Mouse (Mus musculus): ENCODE results near the gene Sppl3. TPM values are rescaled to one million over a fixed set of nuclear protein-coding genes. Genes with fewer than 3 reads are reported as not detected.

The Sppl3 gene
- total RNA-seq, 2 experiments from 2014 or later: 85.2 to 87.0 TPM

DNA sequence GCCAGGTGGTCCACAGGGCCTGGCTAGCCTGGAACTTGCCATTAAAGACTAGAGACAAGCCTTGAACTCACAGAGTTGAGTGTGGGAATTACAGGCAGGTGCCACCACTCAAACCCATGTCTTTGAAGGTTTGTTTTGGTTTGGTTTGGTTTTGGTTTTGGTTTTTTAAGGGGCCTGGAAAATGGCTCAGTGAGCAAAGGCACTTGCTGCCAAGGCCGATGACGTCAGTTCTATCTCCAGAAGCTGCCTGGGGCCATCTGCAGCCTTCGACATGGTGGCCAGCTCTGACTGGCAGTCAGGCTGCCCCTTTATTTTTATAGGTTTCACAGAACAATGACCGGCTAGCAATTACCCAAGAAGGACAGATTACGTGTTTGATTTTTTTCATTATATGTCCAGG lies 110.0 kb downstream of the Sppl3 start:
- no peak overlapping the region for H3K4me3 ChIP-seq
- TF ChIP-seq CTCF (IDR thresholded peaks at IDR 0.05): no peak
- intact Hi-C loops (cut with DNase I): no loop called here
- no peak for DNase-seq (ENCODE audit: extremely low spot score in 1 of 2, low spot score in 2 of 2)
- no peak overlapping the region for H3K27ac ChIP-seq

DNA sequence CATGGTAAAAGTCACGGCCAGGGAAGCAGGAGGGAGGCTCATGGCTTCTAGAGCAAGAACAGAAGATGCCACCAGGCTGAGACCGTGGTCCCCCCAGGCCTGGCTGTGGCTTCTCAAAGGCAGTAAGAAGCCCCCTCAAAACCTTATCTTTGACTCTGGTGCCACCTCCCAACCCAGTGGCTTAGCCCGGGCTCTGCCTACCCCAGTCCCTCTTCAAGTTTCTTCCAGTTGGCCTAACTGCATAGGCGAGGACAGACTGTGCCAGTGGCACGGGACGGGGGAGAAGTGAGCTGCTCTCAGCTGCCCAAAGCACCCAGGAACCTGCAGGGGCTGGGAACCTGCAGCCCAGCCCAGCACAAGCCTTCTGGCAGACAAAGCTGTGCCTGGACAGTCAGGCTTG lies 113.8 kb downstream of the Sppl3 start:
- peak overlapping the region; percentile 73 for H3K27ac ChIP-seq
- TF ChIP-seq CTCF (IDR thresholded peaks at IDR 0.05): no peak
- no peak overlapping the region for H3K4me3 ChIP-seq
- intact Hi-C loops (cut with DNase I): loop anchor here (2.0 kb wide), 3 partner anchors 32 to 112 kb away; no protein-coding TSS in a partner anchor
- no peak for DNase-seq (ENCODE audit: extremely low spot score in 1 of 2, low spot score in 2 of 2)

DNA sequence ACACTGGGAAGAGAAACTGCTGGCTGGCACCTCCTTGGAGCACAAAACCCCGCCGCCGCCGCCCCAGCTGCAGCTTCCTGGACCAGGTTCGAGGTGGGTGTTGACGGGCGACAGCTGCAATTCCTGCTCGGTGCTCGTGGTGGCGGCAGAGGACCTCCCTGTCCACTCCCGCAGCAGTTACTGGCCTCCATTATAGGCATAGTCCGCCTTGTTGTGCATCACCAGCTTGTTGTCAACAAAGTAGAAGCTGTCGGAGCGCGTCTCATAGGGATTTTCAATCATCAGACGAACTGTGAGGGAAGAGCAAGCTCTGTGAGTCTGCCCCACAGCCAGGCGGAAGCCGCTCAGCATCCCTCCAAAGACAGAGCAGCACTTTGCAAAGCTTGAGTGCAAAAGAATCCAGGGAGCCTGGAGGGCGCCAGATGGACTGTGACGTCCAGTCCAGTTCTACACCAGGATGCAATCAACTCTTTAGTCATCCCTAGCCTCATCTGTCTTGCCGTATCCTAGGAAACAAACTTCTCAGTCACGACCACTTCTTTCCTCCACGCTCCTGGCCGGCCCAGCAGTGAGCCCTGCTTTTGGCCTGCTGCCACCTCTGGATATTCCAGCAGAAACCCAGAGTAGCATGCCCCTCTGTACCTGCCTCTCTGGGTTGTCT lies 114.4 kb downstream of the Sppl3 start:
- intact Hi-C loops (cut with DNase I): loop anchor here (2.0 kb wide), 3 partner anchors 31 to 111 kb away; no protein-coding TSS in a partner anchor
- Histone ChIP-seq H3K4me3 (peak overlapping the region; percentile 28; the same call in 1 of the 2 replicates), H3K27ac (peak overlapping the region; percentile 73)
- DNase-seq (ENCODE audit: extremely low spot score in 1 of 2, low spot score in 2 of 2): peak; percentile 87 to 91
- peak; percentile 97 for TF ChIP-seq CTCF (IDR thresholded peaks at IDR 0.05)

DNA sequence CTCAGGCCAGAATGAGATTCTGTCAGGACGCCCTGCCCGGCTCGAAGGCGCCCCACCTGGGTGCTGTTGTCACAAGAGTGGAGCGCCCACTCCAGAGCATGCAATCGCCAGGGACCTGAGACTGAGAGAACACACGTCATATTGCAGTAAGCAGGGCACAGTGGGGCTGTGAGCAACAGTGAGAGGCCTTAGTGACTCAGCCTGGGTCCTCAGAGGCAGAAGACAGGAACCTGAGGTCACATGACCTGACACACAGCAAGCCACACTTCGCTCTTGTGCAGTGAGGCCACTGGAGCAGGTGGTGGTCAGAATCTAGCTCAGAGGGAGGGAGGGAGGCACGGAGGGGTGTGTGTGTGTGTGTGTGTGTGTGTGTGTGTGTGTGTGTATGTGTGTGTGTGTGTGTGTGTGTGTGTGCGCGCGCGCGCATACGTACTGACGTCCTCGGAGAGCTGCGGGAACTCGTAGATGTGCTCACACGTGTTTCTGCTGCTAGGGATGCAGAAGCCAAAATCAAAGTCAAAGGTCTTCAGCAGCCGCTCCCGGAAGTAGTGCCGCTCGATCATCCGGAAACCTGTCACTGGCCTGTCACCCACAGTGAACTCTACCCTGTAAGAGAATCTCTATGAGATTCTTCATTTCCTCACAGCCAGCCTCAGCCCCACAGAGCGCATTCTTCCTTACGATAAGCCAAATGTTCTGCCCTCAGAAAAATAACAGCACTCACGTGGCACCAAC lies 115.8 kb downstream of the Sppl3 start:
- intact Hi-C loops (cut with DNase I): no loop called here
- Histone ChIP-seq H3K4me3 (no peak overlapping the region), H3K27ac (peak overlapping the region; percentile 73; the same call in 1 of the 2 replicates)
- TF ChIP-seq CTCF (IDR thresholded peaks at IDR 0.05): no peak
- DNase-seq (ENCODE audit: extremely low spot score in 1 of 2, low spot score in 2 of 2): no peak

DNA sequence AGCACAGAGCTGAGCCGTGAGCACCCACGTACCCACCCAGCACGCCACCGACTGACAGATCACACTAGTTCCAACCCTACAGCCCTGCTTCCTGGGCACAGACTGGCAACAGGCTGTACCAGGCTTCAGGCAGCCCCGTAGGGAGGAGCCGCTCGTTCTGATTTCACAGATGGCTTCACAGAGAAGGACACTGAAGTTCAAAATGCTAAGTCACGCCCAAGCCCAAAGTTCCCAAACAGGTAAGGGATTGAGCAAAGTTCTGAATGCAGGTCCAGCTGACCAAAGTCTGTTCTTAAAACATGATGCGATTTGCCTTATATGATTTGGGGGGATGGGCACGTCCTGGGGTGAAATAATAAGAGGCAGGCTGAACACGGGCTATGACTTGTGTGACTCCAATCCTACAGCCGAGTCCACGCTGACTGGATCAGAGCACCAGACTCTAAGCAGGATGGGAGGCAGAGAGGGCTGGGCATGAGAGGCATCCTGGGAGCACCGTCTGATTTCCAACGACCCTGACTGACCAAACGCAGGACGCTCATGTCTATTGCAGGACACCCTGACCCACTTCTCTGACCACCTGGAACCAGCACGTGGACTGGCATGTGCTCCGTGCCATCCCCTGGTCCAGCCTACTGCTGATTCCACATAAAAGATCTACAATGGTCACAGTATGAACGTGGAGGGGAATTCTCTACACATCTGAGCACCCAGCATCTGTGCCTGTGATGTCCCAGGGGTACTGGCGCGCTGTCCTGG lies 116.7 kb downstream of the Sppl3 start:
- no peak for TF ChIP-seq CTCF (IDR thresholded peaks at IDR 0.05)
- Histone ChIP-seq H3K4me3 (no peak overlapping the region), H3K27ac (no peak overlapping the region)

DNA sequence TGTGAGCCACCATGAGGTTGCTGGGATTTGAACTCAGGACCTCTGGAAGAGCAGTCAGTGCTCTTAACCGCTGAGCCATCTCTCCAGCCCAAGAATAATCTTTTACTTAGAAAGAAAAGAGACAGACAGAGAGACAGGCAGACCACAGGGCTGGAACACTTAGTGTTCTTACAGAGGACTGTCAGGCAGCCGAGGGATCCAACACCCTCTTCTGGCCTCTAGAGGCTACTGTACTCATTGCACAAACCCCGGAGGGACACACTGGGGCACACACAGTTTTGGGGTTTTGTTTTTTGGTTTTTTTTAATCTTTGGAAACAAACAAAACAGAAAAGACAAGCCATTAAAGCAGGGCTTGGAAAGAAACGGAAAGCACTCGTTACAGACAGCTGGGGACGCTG lies 118.4 kb downstream of the Sppl3 start:
- DNase-seq (ENCODE audit: extremely low spot score in 1 of 2, low spot score in 2 of 2): no peak
- TF ChIP-seq CTCF (IDR thresholded peaks at IDR 0.05): peak; percentile 33
- intact Hi-C loops (cut with DNase I): no loop called here
- Histone ChIP-seq H3K4me3 (no peak overlapping the region), H3K27ac (no peak overlapping the region)

More for the DNA sequence above, 116.7 kb downstream of the Sppl3 start:
- intact Hi-C loops (cut with DNase I): no loop called here
- no peak for DNase-seq (ENCODE audit: extremely low spot score in 1 of 2, low spot score in 2 of 2)

DNA sequence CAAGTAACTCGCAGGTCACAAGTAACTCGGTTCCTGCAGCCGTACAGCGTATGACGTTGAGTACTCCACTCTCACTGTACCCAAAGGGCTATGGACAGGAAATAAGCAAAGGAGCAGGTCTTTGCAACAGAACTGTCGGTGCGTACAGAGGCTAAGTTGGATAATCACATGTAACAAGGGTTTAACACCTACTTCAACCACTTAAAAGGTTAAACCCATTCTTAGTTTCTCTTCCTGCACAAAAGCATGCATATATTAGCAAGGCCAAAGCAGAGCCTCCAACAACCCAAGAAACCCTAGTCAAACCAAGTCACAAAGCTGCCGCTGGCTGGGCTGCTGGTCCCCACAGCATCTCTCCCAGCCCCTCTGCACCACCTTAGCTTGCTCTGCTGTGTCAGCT lies 121.5 kb downstream of the Sppl3 start:
- no peak overlapping the region for H3K27ac ChIP-seq
- no peak for DNase-seq (ENCODE audit: extremely low spot score in 1 of 2, low spot score in 2 of 2)
- TF ChIP-seq CTCF (IDR thresholded peaks at IDR 0.05): no peak
- H3K4me3 ChIP-seq: no peak overlapping the region
- intact Hi-C loops (cut with DNase I): loop anchor here (2.0 kb wide), 1 partner anchor 104 kb away; no protein-coding TSS in a partner anchor

DNA sequence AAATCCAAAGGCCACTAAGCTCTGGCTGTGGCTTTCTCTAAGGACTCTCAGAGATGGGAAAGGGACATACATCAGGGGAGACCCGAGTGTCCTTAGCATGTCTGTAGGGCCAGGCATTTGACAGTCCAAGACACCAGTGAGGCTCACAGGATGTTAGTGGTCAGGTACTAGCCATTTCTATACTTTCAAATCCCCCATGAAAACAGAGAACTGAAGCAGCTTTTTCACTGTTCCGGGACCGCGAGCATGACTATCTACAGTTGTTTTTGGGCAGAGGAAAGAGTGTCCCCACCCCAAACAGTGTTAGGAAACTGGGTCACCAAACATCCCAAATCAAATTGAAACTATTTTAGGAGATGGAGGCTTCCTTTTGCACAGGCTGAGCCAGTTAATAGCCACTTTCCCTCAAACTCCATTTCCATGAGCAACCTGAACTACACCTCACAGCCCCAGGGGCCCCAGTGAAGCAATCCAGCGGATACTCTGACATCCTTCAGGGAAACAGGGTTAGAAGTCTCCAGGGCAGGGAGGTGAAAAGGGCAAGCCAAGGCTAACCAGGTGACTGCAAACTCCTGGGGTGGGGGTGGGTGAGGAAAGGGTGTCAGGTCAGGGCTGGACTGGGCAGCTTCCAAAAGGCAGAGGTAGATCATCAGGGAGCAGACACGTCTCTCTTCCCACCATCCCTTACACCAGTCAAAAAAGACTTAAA lies 122.6 kb downstream of the Sppl3 start:
- DNase-seq (ENCODE audit: extremely low spot score in 1 of 2, low spot score in 2 of 2): no peak
- Histone ChIP-seq H3K4me3 (peak overlapping the region; percentile 90), H3K27ac (no peak overlapping the region)
- intact Hi-C loops (cut with DNase I): loop anchor here (2.0 kb wide), 2 partner anchors 23 to 103 kb away; no protein-coding TSS in a partner anchor
- no peak for TF ChIP-seq CTCF (IDR thresholded peaks at IDR 0.05)

DNA sequence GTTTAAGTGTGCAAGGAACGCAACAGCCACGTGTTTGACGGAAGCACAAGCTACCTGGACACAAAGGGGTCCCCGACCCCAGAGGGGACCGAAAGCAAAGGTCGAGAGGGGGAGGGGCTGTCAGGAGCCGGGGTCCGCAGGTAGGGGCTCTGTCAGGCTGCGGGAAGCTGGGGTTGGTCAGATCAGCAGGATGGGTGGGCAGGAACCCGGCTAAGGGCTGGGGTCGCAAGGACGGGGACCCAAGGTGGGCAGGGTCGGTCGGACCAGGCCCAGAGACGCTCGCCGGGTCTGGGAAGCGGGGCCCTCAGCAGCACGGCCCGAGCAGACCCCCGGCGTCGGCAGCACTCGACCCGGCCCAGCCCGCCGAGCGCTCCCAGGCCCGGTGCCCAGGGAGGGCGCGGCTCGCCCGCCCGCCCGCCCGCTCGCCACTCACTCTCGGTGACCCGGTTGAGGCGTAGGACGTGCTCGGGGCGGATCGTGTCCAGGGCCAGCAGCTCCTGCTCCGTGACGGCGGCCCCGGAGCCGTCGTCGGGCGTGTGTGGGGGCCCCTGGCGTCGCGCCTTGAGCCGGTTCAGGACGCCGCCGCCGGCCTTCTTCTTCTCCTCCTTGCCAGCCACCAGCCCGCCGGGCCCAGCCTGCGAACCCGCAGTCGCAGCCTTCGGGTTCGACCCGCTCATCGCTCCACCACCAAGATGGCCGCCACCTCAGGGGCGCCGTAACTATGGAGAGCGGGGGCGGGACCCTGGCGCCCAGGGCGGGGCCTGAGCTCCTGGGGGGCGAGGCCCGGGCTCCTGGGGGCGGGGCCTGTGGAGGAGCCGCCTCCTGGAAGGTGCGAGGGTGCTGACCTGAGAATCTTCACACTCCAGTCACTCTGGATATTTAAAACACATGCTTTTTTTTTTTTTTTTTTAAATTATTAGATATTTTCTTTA lies 123.6 kb downstream of the Sppl3 start, which contains the start of gene Unc119b:
Gene Unc119b (minus strand): TSS at position 742 of the 932 bp plus-strand sequence.
- intact Hi-C loops (cut with DNase I): loop anchor here (2.0 kb wide), 1 partner anchor 22 kb away; no protein-coding TSS in a partner anchor
- Histone ChIP-seq H3K4me3 (peak within 1 kb of the TSS; percentile 90), H3K27ac (peak within 1 kb of the TSS; percentile 90)
- DNase-seq (ENCODE audit: extremely low spot score in 1 of 2, low spot score in 2 of 2): peak; percentile 87 to 89
- TF ChIP-seq CTCF (IDR thresholded peaks at IDR 0.05): no peak

DNA sequence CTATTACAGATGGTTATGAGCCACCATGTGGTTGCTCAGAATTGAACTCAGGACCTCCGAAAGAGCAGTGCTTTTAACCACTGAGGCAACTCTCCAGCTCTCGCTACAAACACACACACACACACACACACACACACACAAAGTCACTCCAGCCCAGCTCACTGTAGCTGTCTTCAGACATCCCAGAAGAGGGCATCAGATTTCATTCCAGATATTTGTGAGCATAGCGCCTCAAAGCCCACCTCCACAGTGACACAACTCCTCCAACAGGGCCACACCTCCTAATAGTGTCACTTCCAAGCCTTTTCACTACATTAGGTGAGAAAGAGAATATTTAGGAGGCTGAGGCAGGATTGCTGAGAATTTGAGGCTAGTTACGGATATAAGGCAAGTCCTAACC lies 128.2 kb downstream of the Sppl3 start:
- DNase-seq (ENCODE audit: extremely low spot score in 1 of 2, low spot score in 2 of 2): no peak
- Histone ChIP-seq H3K27ac (no peak overlapping the region), H3K4me3 (no peak overlapping the region)
- intact Hi-C loops (cut with DNase I): no loop called here
- no peak for TF ChIP-seq CTCF (IDR thresholded peaks at IDR 0.05)

All from left cerebral cortex, adult 2 months (tissue).